Mouse (Mus musculus) embryonic facial prominence, embryonic 10.5 days (tissue): ENCODE data around the gene Pnrc2. TPM values are rescaled to one million over a fixed set of nuclear protein-coding genes. Genes with fewer than 3 reads are reported as not detected.

Source experiments
- DNase-seq: peaks from one replicate; pipeline ENCODE4 v3.0.0-alpha.2; 2017; ENCODE audit warnings: low spot score
- H3K27ac ChIP-seq: fragments of 300-500 bp; sonication (generic); replicated peaks from 2 replicates; pipeline ENCODE4 v1.5.1; 2016; ENCODE audit warnings: mild to moderate bottlenecking
- H3K27me3 ChIP-seq: fragments of 300-500 bp; sonication (generic); replicated peaks from 2 replicates; pipeline ENCODE4 v1.6.1; 2016; ENCODE audit warnings: low read depth, mild to moderate bottlenecking; ENCODE audit not compliant: poor library complexity, severe bottlenecking
- H3K36me3 ChIP-seq: fragments of 300-500 bp; sonication (generic); replicated peaks from 2 replicates; pipeline ENCODE4 v1.6.1; 2016; ENCODE audit warnings: mild to moderate bottlenecking, moderate library complexity
- H3K4me1 ChIP-seq: fragments of 300-500 bp; sonication (generic); 2 replicates; pipeline ENCODE4 v1.6.1; 2016
- H3K4me3 ChIP-seq: fragments of 300-500 bp; sonication (generic); 2 replicates; pipeline ENCODE4 v1.5.1; 2016; ENCODE audit warnings: mild to moderate bottlenecking, moderate library complexity
- H3K9me3 ChIP-seq: fragments of 300-500 bp; sonication (generic); 2 replicates; pipeline ENCODE4 v1.6.1; 2016; ENCODE audit warnings: mild to moderate bottlenecking
- WGBS: fragments of 180-500 bp; shearing (Covaris S2); methylation state at CpG from one replicate; pipeline ENCODE4 v1.1.7; 2016; 5-methylcytosine and 5-hydroxymethylcytosine counted together
- polyA plus RNA-seq: library from polyadenylated mRNA; unstranded; fragments of >200 nt; fragmentation: Nextera tagmentation; extraction: Ambion mirVana; gene quantifications from 2 replicates; pipeline ENCODE4 v1.2.1, GENCODE M21; 2016

Pnrc2 gene
- polyA plus RNA-seq, 1 experiment from 2014 or later = 186 TPM

DNA sequence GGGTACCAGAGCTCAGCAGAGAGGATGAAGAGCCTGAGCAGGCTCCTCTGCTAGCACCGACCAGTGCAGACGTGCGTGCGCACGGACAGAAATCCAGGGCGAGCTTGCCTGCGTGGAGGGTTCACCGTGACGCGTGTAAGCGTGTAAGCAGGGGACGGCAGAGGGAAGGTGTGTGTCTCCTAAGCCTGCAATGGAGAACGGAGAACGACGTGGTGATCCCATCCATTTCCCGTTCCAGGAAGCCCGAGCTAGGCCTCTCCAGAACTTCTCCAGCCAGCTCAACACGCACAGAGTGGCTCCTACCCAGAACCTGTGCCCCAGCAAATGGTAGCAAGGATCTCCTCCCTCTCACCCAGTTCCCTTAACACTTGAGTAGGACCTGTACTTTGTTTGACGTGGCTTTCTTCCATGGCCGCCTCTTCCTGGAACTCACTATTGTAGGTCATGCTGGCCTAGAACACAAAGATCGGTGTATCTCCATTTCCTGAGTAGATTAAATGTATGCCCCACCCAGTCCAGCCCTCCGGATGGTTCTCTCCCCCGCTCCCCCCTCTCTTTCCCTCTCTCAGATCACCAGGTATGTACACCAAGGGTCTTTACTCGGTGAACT is 14.9 kb upstream of the Pnrc2 start:
- 92% methylated on average over 24 of the region's 24 CpGs for WGBS
- peaks cover 17% of the 10 kb centered on the region for H3K4me1 ChIP-seq
- no peaks in the 10 kb centered on the region for H3K36me3 ChIP-seq
- no peak for DNase-seq
- H3K27ac ChIP-seq = no peak overlapping the region
- H3K27me3 ChIP-seq = no peaks in the 10 kb centered on the region
- H3K4me3 ChIP-seq = no peak overlapping the region
- H3K9me3 ChIP-seq = no peaks in the 10 kb centered on the region

GRCm38 (mm10) chr4:135886184-135886583 is 12.5 kb upstream of the Pnrc2 start:
- no peak for DNase-seq
- Histone ChIP-seq H3K27me3 (0 out of 2 replicates have a peak, but pooled peaks cover 6% of the 10 kb centered on the region), H3K4me3 (no peak overlapping the region), H3K36me3 (no peaks in the 10 kb centered on the region), H3K27ac (no peak overlapping the region), H3K9me3 (no peaks in the 10 kb centered on the region), H3K4me1 (peaks cover 23% of the 10 kb centered on the region)
- WGBS = 87% methylated on average over 4 of the region's 4 CpGs

GRCm38 (mm10) chr4:135885676-135886075 is 12.0 kb upstream of the Pnrc2 start:
- Histone ChIP-seq H3K4me3 (no peak overlapping the region), H3K27me3 (0 out of 2 replicates have a peak, but pooled peaks cover 6% of the 10 kb centered on the region), H3K9me3 (no peaks in the 10 kb centered on the region), H3K36me3 (no peaks in the 10 kb centered on the region), H3K4me1 (peaks cover 23% of the 10 kb centered on the region), H3K27ac (no peak overlapping the region)
- no peak for DNase-seq
- 92% methylated on average over 12 of the region's 12 CpGs for WGBS

DNA sequence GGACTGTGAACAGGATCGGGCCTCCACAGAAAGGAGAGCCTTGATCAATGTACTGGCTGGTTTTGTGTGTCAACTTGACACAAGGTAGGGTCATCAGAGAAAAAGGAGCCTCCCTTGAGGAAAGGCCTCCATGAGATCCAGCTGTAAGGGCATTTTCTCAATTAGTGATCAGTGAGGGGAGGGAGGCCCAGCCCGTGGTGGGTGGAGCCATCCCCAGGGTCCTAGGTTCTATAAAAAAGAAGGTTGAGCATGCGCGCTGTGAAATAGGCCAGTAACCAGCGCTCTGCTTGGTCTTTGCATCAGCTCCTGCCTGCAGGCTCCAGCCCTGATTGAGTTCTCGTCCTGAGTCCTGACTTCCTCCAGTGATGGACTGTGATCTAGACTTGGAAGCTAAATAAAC is 10.9 kb upstream of the Pnrc2 start:
- WGBS = 42% methylated on average over 6 of the region's 6 CpGs
- Histone ChIP-seq H3K36me3 (no peaks in the 10 kb centered on the region), H3K27ac (peak overlapping the region; percentile 66), H3K27me3 (0 out of 2 replicates have a peak, but pooled peaks cover 6% of the 10 kb centered on the region), H3K4me3 (no peak overlapping the region), H3K9me3 (no peaks in the 10 kb centered on the region), H3K4me1 (peaks cover 23% of the 10 kb centered on the region)
- peak; percentile 54 for DNase-seq

- Histone ChIP-seq H3K27me3 (0 out of 2 replicates have a peak, but pooled peaks cover 6% of the 10 kb centered on the region), H3K27ac (peak overlapping the region; percentile 66), H3K4me1 (peaks cover 26% of the 10 kb centered on the region), H3K4me3 (no peak overlapping the region), H3K9me3 (no peaks in the 10 kb centered on the region), H3K36me3 (no peaks in the 10 kb centered on the region)
- 39% methylated on average over 7 of the region's 7 CpGs for WGBS
- DNase-seq = no peak
These were observed 10.3 kb upstream of the Pnrc2 start for GRCm38 (mm10) chr4:135883881-135884516.

- Histone ChIP-seq H3K27ac (no peak overlapping the region; the same call in 1 of the 2 replicates), H3K36me3 (no peaks in the 10 kb centered on the region), H3K4me1 (peaks cover 28% of the 10 kb centered on the region), H3K27me3 (0 out of 2 replicates have a peak, but pooled peaks cover 6% of the 10 kb centered on the region), H3K4me3 (no peak overlapping the region), H3K9me3 (no peaks in the 10 kb centered on the region)
- 39% methylated on average over 10 of the region's 10 CpGs for WGBS
- DNase-seq = no peak
These were observed 9.8 kb upstream of the Pnrc2 start for GRCm38 (mm10) chr4:135883401-135883851.

- no peak overlapping the region for H3K27ac ChIP-seq
- WGBS = 83% methylated on average over 6 of the region's 6 CpGs
- no peaks in the 10 kb centered on the region for H3K9me3 ChIP-seq
- peaks cover 29% of the 10 kb centered on the region for H3K4me1 ChIP-seq
- H3K36me3 ChIP-seq = no peaks in the 10 kb centered on the region
- no peak for DNase-seq
- H3K27me3 ChIP-seq = 0 out of 2 replicates have a peak, but pooled peaks cover 6% of the 10 kb centered on the region
- H3K4me3 ChIP-seq = no peak overlapping the region
These were observed 8.4 kb upstream of the Pnrc2 start for GRCm38 (mm10) chr4:135882023-135882422.

DNA sequence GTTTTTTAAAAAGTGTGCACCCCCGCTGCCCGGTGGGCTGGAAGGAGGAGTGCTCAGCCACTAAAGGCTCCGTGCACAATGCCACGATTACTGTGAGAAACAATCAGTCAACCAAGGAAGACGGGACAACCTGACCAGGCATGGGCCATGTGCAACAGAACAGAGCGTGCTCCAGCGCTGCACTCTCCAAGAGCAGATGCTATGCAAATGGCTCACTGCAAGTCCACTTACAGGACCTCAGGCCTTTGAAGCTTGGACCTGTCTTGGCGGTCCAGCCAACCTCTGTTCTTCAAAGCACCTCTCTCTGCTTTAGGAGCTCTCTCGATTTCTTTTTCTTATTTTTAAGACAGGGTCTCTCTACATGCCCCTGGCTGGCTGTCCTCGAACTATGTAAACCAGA is 6.9 kb upstream of the Pnrc2 start:
- H3K27ac ChIP-seq = no peak overlapping the region
- 87% methylated on average over 10 of the region's 10 CpGs for WGBS
- no peaks in the 10 kb centered on the region for H3K36me3 ChIP-seq
- H3K27me3 ChIP-seq = 0 out of 2 replicates have a peak, but pooled peaks cover 6% of the 10 kb centered on the region
- H3K4me3 ChIP-seq = no peak overlapping the region
- DNase-seq = no peak
- H3K9me3 ChIP-seq = no peaks in the 10 kb centered on the region
- peaks cover 43% of the 10 kb centered on the region for H3K4me1 ChIP-seq

DNA sequence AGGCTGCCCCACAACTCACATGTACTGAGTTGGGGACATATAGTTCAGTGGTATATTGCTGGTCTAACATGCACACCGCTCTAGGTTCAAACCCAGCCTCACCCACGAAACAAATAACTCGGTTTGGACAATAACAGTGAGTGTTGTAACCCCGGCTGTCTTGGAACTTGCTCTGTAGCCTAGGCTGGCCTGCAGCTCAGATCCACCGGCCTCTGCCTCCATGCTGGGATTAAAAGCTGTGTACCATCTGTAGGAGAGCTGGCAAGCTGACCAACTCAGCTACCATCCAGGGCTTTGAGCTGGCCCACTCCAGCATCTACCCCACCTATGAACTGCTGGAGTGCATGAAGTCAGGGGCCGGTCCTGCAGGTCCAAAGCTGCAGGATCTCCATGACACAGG is 6.4 kb upstream of the Pnrc2 start:
- H3K4me1 ChIP-seq = peaks cover 47% of the 10 kb centered on the region
- H3K36me3 ChIP-seq = no peaks in the 10 kb centered on the region
- no peak overlapping the region for H3K4me3 ChIP-seq
- WGBS = 94% methylated on average over 6 of the region's 6 CpGs
- no peaks in the 10 kb centered on the region for H3K9me3 ChIP-seq
- H3K27me3 ChIP-seq = 0 out of 2 replicates have a peak, but pooled peaks cover 6% of the 10 kb centered on the region
- H3K27ac ChIP-seq = no peak overlapping the region
- no peak for DNase-seq

DNA sequence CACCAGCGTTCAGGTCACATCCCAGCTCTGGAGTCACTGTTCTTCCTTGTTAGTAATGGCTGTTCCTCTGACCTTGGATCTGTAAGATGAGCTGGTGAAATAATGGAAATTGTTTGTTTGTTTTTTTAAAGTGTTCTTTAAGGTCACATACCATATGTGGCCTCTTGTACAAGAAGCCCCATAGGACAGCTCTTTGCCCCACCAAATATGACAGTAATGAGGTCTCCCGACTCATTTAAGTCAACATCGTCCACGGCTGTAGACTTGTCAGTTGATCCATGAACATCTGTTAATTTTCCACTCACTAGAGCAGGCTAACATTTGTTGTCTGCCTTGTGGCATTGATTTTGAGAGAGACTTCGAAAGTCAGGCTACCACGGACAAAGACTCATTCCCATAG is 5.4 kb upstream of the Pnrc2 start:
- DNase-seq = no peak
- Histone ChIP-seq H3K36me3 (no peaks in the 10 kb centered on the region), H3K27ac (no peak overlapping the region), H3K27me3 (0 out of 2 replicates have a peak, but pooled peaks cover 6% of the 10 kb centered on the region), H3K9me3 (no peaks in the 10 kb centered on the region), H3K4me3 (no peak overlapping the region), H3K4me1 (peaks cover 47% of the 10 kb centered on the region)
- 37% methylated on average over 6 of the region's 6 CpGs for WGBS

DNA sequence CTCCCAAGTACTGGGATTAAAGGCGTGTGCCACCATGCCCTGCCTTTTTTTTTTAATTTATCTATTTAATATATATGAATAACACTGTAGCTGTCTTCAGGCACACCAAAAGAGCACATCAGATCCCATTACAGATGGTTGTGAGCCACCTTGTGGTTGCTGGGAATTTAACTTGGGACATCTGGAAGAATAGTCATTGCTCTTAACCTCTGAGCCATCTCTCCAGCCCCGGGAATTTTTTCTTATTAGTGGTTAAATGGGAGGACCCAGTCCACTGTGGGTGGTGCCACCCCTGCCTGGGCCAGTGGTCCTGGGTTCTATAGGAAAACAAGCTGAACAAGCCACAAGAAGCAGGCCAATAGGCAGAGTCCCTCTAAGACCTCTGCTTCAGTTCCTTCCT is 4.1 kb upstream of the Pnrc2 start:
- H3K9me3 ChIP-seq = no peaks in the 10 kb centered on the region
- no peak for DNase-seq
- peaks cover 37% of the 10 kb centered on the region for H3K4me1 ChIP-seq
- 0 out of 2 replicates have a peak, but pooled peaks cover 6% of the 10 kb centered on the region for H3K27me3 ChIP-seq
- 75% methylated on average over 2 of the region's 2 CpGs for WGBS
- peaks cover 7% of the 10 kb centered on the region for H3K36me3 ChIP-seq
- no peak overlapping the region for H3K27ac ChIP-seq
- no peak overlapping the region for H3K4me3 ChIP-seq

- peaks cover 18% of the 10 kb centered on the region for H3K36me3 ChIP-seq
- no peaks in the 10 kb centered on the region for H3K9me3 ChIP-seq
- H3K27me3 ChIP-seq = no peaks in the 10 kb centered on the region
- peak overlapping the region; percentile 99 for H3K27ac ChIP-seq
- DNase-seq = peak; percentile 70
- peak overlapping the region; percentile 45 for H3K4me3 ChIP-seq
- 2% methylated on average over 16 of the region's 16 CpGs for WGBS
- peaks cover 47% of the 10 kb centered on the region for H3K4me1 ChIP-seq
These were observed 3.0 kb upstream of the Pnrc2 start for GRCm38 (mm10) chr4:135876583-135877020.
